Mouse (Mus musculus): ENCODE data around the gene Chl1. TPM values are rescaled to one million over a fixed set of nuclear protein-coding genes. Genes with fewer than 3 reads are reported as not detected.

The Chl1 gene
- total RNA-seq, 1 experiment, result 0.22 TPM

DNA sequence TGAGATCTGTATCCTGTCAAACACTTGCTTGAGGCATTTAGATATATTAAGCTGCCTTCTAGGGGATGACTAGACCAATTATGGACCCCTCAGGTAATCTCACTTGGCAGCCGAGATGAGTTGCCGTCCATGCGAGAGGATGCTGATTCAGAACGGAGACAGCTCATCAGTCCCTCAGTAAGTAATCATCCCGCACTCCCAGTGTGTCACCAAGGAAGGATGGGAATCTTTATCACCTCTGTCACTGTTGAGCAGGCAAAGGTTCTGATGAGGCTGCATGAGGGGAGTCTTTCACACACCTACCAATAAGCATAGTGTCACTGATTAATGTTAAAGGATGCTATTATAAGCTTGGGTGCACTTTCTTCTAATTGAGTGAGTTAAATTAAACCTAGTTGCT lies 270.7 kb downstream of the Chl1 start:
- no peak overlapping the region for H3K27ac ChIP-seq (ENCODE audit: insufficient read depth, low read depth, low read length, poor library complexity, severe bottlenecking)
- no peak overlapping the region for H3K4me3 ChIP-seq (ENCODE audit: insufficient read depth in 1 of 2, low read depth in 1 of 2, low read length in 2 of 2, poor library complexity in 1 of 2, severe bottlenecking in 1 of 2)

GRCm38 (mm10) chr6:103791077-103791632 lies 280.8 kb downstream of the Chl1 start:
- in situ Hi-C loops (cut with MboI; ENCODE audit: low sequenced_read_pairs in 2 of 2, unreplicated experiment in 2 of 2), result no loop called here
- H3K4me3 ChIP-seq (ENCODE audit: insufficient read depth in 1 of 2, low read depth in 1 of 2, low read length in 2 of 2, poor library complexity in 1 of 2, severe bottlenecking in 1 of 2), result no peak overlapping the region
- DNase-seq (ENCODE audit: low read depth, low spot score), result no peak
- H3K27ac ChIP-seq (ENCODE audit: insufficient read depth, low read depth, low read length, poor library complexity, severe bottlenecking), result no peak overlapping the region
- no peaks in the 10 kb centered on the region for H3K4me1 ChIP-seq (ENCODE audit: control insufficient read depth in 2 of 2, insufficient read depth in 2 of 2, low read length in 2 of 2, poor library complexity in 1 of 2)
- H3K9ac ChIP-seq (ENCODE audit: insufficient read depth, low read depth, low read length, poor library complexity, severe bottlenecking), result no peak overlapping the region
- no peaks in the 10 kb centered on the region for H3K36me3 ChIP-seq (ENCODE audit: control insufficient read depth, insufficient read depth, low read length, poor library complexity, severe bottlenecking)
- TF ChIP-seq CHD2 (IDR thresholded peaks at IDR 0.05; ENCODE audit: low read depth, low read length) (no peak), MAFK (IDR thresholded peaks at IDR 0.05; ENCODE audit: insufficient read depth, low read depth, low read length) (no peak), HCFC1 (IDR thresholded peaks at IDR 0.05; ENCODE audit: borderline replicate concordance, insufficient read depth, low read length) (no peak), ZNF384 (IDR thresholded peaks at IDR 0.05; ENCODE audit: low read depth, low read length) (no peak), ZC3H11A (IDR thresholded peaks at IDR 0.05; ENCODE audit: borderline replicate concordance, low read depth, low read length) (no peak)
- H3K9me3 ChIP-seq (ENCODE audit: control insufficient read depth, insufficient read depth, low read depth, low read length), result no peaks in the 10 kb centered on the region

More for the DNA sequence above, 270.7 kb downstream of the Chl1 start:
- DNase-seq (ENCODE audit: low read depth, low spot score), result no peak
- TF ChIP-seq CHD2 (IDR thresholded peaks at IDR 0.05; ENCODE audit: low read depth, low read length) (no peak), HCFC1 (IDR thresholded peaks at IDR 0.05; ENCODE audit: borderline replicate concordance, insufficient read depth, low read length) (no peak), ZC3H11A (IDR thresholded peaks at IDR 0.05; ENCODE audit: borderline replicate concordance, low read depth, low read length) (no peak), ZNF384 (IDR thresholded peaks at IDR 0.05; ENCODE audit: low read depth, low read length) (no peak), MAFK (IDR thresholded peaks at IDR 0.05; ENCODE audit: insufficient read depth, low read depth, low read length) (no peak)
- in situ Hi-C loops (cut with MboI; ENCODE audit: low sequenced_read_pairs in 2 of 2, unreplicated experiment in 2 of 2), result no loop called here
- Histone ChIP-seq H3K9me3 (ENCODE audit: control insufficient read depth, insufficient read depth, low read depth, low read length) (no peaks in the 10 kb centered on the region), H3K4me1 (ENCODE audit: control insufficient read depth in 2 of 2, insufficient read depth in 2 of 2, low read length in 2 of 2, poor library complexity in 1 of 2) (no peaks in the 10 kb centered on the region), H3K9ac (ENCODE audit: insufficient read depth, low read depth, low read length, poor library complexity, severe bottlenecking) (no peak overlapping the region), H3K36me3 (ENCODE audit: control insufficient read depth, insufficient read depth, low read length, poor library complexity, severe bottlenecking) (no peaks in the 10 kb centered on the region)

GRCm38 (mm10) chr6:103795241-103795640 lies 284.9 kb downstream of the Chl1 start:
- H3K27ac ChIP-seq (ENCODE audit: insufficient read depth, low read depth, low read length, poor library complexity, severe bottlenecking), result no peak overlapping the region
- in situ Hi-C loops (cut with MboI; ENCODE audit: low sequenced_read_pairs in 2 of 2, unreplicated experiment in 2 of 2), result no loop called here
- H3K4me3 ChIP-seq (ENCODE audit: insufficient read depth in 1 of 2, low read depth in 1 of 2, low read length in 2 of 2, poor library complexity in 1 of 2, severe bottlenecking in 1 of 2), result no peak overlapping the region
- H3K36me3 ChIP-seq (ENCODE audit: control insufficient read depth, insufficient read depth, low read length, poor library complexity, severe bottlenecking), result no peaks in the 10 kb centered on the region
- no peaks in the 10 kb centered on the region for H3K4me1 ChIP-seq (ENCODE audit: control insufficient read depth in 2 of 2, insufficient read depth in 2 of 2, low read length in 2 of 2, poor library complexity in 1 of 2)
- DNase-seq (ENCODE audit: low read depth, low spot score), result no peak
- TF ChIP-seq HCFC1 (IDR thresholded peaks at IDR 0.05; ENCODE audit: borderline replicate concordance, insufficient read depth, low read length) (no peak), MAFK (IDR thresholded peaks at IDR 0.05; ENCODE audit: insufficient read depth, low read depth, low read length) (no peak), ZNF384 (IDR thresholded peaks at IDR 0.05; ENCODE audit: low read depth, low read length) (no peak), ZC3H11A (IDR thresholded peaks at IDR 0.05; ENCODE audit: borderline replicate concordance, low read depth, low read length) (no peak), CHD2 (IDR thresholded peaks at IDR 0.05; ENCODE audit: low read depth, low read length) (no peak)
- H3K9ac ChIP-seq (ENCODE audit: insufficient read depth, low read depth, low read length, poor library complexity, severe bottlenecking), result no peak overlapping the region
- no peaks in the 10 kb centered on the region for H3K9me3 ChIP-seq (ENCODE audit: control insufficient read depth, insufficient read depth, low read depth, low read length)

Data from ES-E14 (cell line).